Mouse (Mus musculus) T-helper 2 cell (primary cell): ENCODE results near the gene Gm9821.

Source experiments
- in situ Hi-C: fragments of 300-600 bp; cut with MboI, MseI; formaldehyde crosslinking; loops from one replicate; pipeline ENCODE4 v1.15.1; 2025; ENCODE audit warnings: high pct_unique_total_duplicates

The Gm9821 gene

GRCm38 (mm10) chr2:91971231-91972097 is 26.0 kb downstream of the Gm9821 start:
- in situ Hi-C loops, result loop anchor here (5.0 kb wide), 1 partner anchor 476 kb away; no protein-coding TSS in a partner anchor

GRCm38 (mm10) chr2:91972121-91972566 is 26.6 kb downstream of the Gm9821 start:
- in situ Hi-C loops, result loop anchor here (5.0 kb wide), 1 partner anchor 475 kb away; no protein-coding TSS in a partner anchor

GRCm38 (mm10) chr2:91973416-91974135 is 28.1 kb downstream of the Gm9821 start:
- in situ Hi-C loops, result loop anchor here (5.0 kb wide), 1 partner anchor 474 kb away; no protein-coding TSS in a partner anchor

- in situ Hi-C loops, result no loop called here
These were observed 30.4 kb downstream of the Gm9821 start, which contains the start of gene Dgkz for GRCm38 (mm10) chr2:91975581-91976541. Gene Dgkz (minus strand): TSS chr2:91975864.

- in situ Hi-C loops, result no loop called here
These were observed 32.5 kb downstream of the Gm9821 start for GRCm38 (mm10) chr2:91977960-91978359.

GRCm38 (mm10) chr2:91978547-91978946 is 33.0 kb downstream of the Gm9821 start:
- in situ Hi-C loops, result no loop called here

GRCm38 (mm10) chr2:91980245-91980644 is 34.7 kb downstream of the Gm9821 start:
- in situ Hi-C loops, result no loop called here

- in situ Hi-C loops, result no loop called here
These were observed 35.3 kb downstream of the Gm9821 start for GRCm38 (mm10) chr2:91980830-91981229.

GRCm38 (mm10) chr2:91984439-91984838 is 38.9 kb downstream of the Gm9821 start:
- in situ Hi-C loops, result no loop called here

GRCm38 (mm10) chr2:91984906-91985525 is 39.5 kb downstream of the Gm9821 start:
- in situ Hi-C loops, result loop anchor here (5.0 kb wide), 1 partner anchor 72 kb away; no protein-coding TSS in a partner anchor

GRCm38 (mm10) chr2:91986071-91986470 is 40.6 kb downstream of the Gm9821 start:
- in situ Hi-C loops, result loop anchor here (5.0 kb wide), 1 partner anchor 71 kb away; no protein-coding TSS in a partner anchor

GRCm38 (mm10) chr2:91987542-91987941 is 42.0 kb downstream of the Gm9821 start:
- in situ Hi-C loops, result loop anchor here (5.0 kb wide), 1 partner anchor 70 kb away; no protein-coding TSS in a partner anchor

- in situ Hi-C loops, result loop anchor here (5.0 kb wide), 1 partner anchor 68 kb away; no protein-coding TSS in a partner anchor
These were observed 44.2 kb downstream of the Gm9821 start for GRCm38 (mm10) chr2:91989750-91990149.

- in situ Hi-C loops, result no loop called here
These were observed 47.9 kb downstream of the Gm9821 start for GRCm38 (mm10) chr2:91993409-91993808.

- in situ Hi-C loops, result no loop called here
These were observed 50.5 kb downstream of the Gm9821 start for GRCm38 (mm10) chr2:91996006-91996405.
